Comparison of ENCODE assay signal across 17 mouse cellular contexts in genomic region chr5:76321249-76322196, GRCm38 (mm10). TPM values are rescaled to one million over a fixed set of nuclear protein-coding genes. Genes with fewer than 3 reads are reported as not detected.
DNase-seq lines count a peak whose midpoint lies in the region; ATAC-seq and TF ChIP-seq lines count a peak whose summit lies in the region.
"Had no signal": no experiment of that assay in that cellular context is flagged by ENCODE, and none has a peak within 500 bp of the region (broad histone marks: within the 10 kb centered on the region; RNA-seq: fewer than 3 reads in every experiment).

No protein-coding gene starts in this region.

- H3K4me2 ChIP-seq in intestine, embryonic 15.5 days (replicated peaks), result no peak overlapping the region
- H3K4me2 ChIP-seq in intestine, embryonic 16.5 days (ENCODE audit: low read depth, low read length), result no peak overlapping the region
- H3K4me2 ChIP-seq: embryonic facial prominence, embryonic 13.5 days; heart, embryonic 13.5 days; liver, embryonic 11.5 days had no signal

- in situ Hi-C loops in ES-E14 (cut with MboI; ENCODE audit: low sequenced_read_pairs in 2 of 2, unreplicated experiment in 2 of 2), result no loop called here

- no peak for TF ChIP-seq POLR2A in brain, embryonic 14.5 days (IDR thresholded peaks at IDR 0.05; ENCODE audit: borderline replicate concordance, extremely low read depth, insufficient read depth, insufficient read length, poor library complexity, severe bottlenecking)

- no peaks in the 10 kb centered on the region for H3K36me3 ChIP-seq in intestine, embryonic 15.5 days
- H3K36me3 ChIP-seq in intestine, embryonic 16.5 days (ENCODE audit: control insufficient read depth, insufficient read depth, low read length), result no peaks in the 10 kb centered on the region
- no peaks in the 10 kb centered on the region for H3K36me3 ChIP-seq in ES-E14 (ENCODE audit: control insufficient read depth, insufficient read depth, low read length, poor library complexity, severe bottlenecking)
- H3K36me3 ChIP-seq: embryonic facial prominence, embryonic 13.5 days; heart, embryonic 13.5 days had no signal

- H3K27me3 ChIP-seq in intestine, embryonic 15.5 days (replicated peaks), result no peaks in the 10 kb centered on the region
- no peaks in the 10 kb centered on the region for H3K27me3 ChIP-seq in intestine, embryonic 16.5 days (replicated peaks; ENCODE audit: control insufficient read depth, insufficient read depth, low read length)
- H3K27me3 ChIP-seq: embryonic facial prominence, embryonic 13.5 days; heart, embryonic 13.5 days had no signal

- TF ChIP-seq CTCF in brain, embryonic 14.5 days (IDR thresholded peaks at IDR 0.05; ENCODE audit: borderline replicate concordance, extremely low read depth, insufficient read depth, insufficient read length), result no peak

- H3K27ac ChIP-seq in intestine, embryonic 15.5 days, result no peak overlapping the region
- H3K27ac ChIP-seq in intestine, embryonic 16.5 days (ENCODE audit: low read length), result no peak overlapping the region
- peak overlapping the region; percentile 71 for H3K27ac ChIP-seq in ES-E14 (ENCODE audit: insufficient read depth, low read depth, low read length, poor library complexity, severe bottlenecking)
- H3K27ac ChIP-seq: embryonic facial prominence, embryonic 13.5 days; heart, embryonic 13.5 days; kidney, postnatal 0 days; left cerebral cortex, adult 2 months had no signal

- 0 out of 2 replicates have a peak, but pooled peaks have one; percentile 31 for ATAC-seq in intestine, embryonic 15.5 days
- ATAC-seq in intestine, embryonic 16.5 days, result no peak

- H3K9me3 ChIP-seq in intestine, embryonic 15.5 days, result no peaks in the 10 kb centered on the region
- no peaks in the 10 kb centered on the region for H3K9me3 ChIP-seq in intestine, embryonic 16.5 days (ENCODE audit: control insufficient read depth, low read length)
- H3K9me3 ChIP-seq in ES-E14 (ENCODE audit: control insufficient read depth, insufficient read depth, low read depth, low read length), result no peaks in the 10 kb centered on the region
- H3K9me3 ChIP-seq: embryonic facial prominence, embryonic 13.5 days; heart, embryonic 13.5 days had no signal

- H3K4me1 ChIP-seq in intestine, embryonic 15.5 days (replicated peaks), result no peaks in the 10 kb centered on the region
- no peaks in the 10 kb centered on the region for H3K4me1 ChIP-seq in intestine, embryonic 16.5 days (ENCODE audit: control insufficient read depth, insufficient read depth, low read length)
- peaks cover 4 to 13% of the 10 kb centered on the region in 2 experiments; a peak in 3 of 4 replicates for H3K4me1 ChIP-seq in ES-E14 (ENCODE audit: control insufficient read depth in 2 of 2, insufficient read depth in 2 of 2, low read length in 2 of 2, poor library complexity in 1 of 2)
- H3K4me1 ChIP-seq: heart, embryonic 13.5 days had no signal

- H3K4me3 ChIP-seq in intestine, embryonic 15.5 days (replicated peaks), result no peak overlapping the region
- no peak overlapping the region for H3K4me3 ChIP-seq in intestine, embryonic 16.5 days (ENCODE audit: low read length)
- H3K4me3 ChIP-seq in ES-E14 (ENCODE audit: insufficient read depth in 1 of 2, low read depth in 1 of 2, low read length in 2 of 2, poor library complexity in 1 of 2, severe bottlenecking in 1 of 2), result peak overlapping the region in 1 of 2 experiments; percentile 38; a peak in 1 of 4 replicates
- H3K4me3 ChIP-seq: embryonic facial prominence, embryonic 13.5 days; heart, embryonic 13.5 days; left cerebral cortex, adult 2 months had no signal

- DNase-seq in ES-E14 (ENCODE audit: low read depth, low spot score), result peak; percentile 83
- peak; percentile 22 for DNase-seq in brain, embryonic 14.5 days (ENCODE audit: low read depth)
- peak; percentile 9 for DNase-seq in lung, postnatal 10 days
- DNase-seq in right cerebral cortex, postnatal 4 days, result no peak
- no peak for DNase-seq in layer of hippocampus, adult 9-10 months (ENCODE audit: low spot score)
- no peak for DNase-seq in gastrocnemius, postnatal 25 days

- WGBS in intestine, embryonic 15.5 days, result 62% methylated on average over 11 of the region's 11 CpGs
- 51% methylated on average over 11 of the region's 11 CpGs for WGBS in intestine, embryonic 16.5 days

- H3K9ac ChIP-seq in intestine, embryonic 15.5 days, result no peak overlapping the region
- H3K9ac ChIP-seq in intestine, embryonic 16.5 days (ENCODE audit: low read depth, low read length), result no peak overlapping the region
- H3K9ac ChIP-seq in ES-E14 (ENCODE audit: insufficient read depth, low read depth, low read length, poor library complexity, severe bottlenecking), result no peak overlapping the region
- H3K9ac ChIP-seq: embryonic facial prominence, embryonic 13.5 days; heart, embryonic 13.5 days had no signal

TF ChIP-seq in ES-E14, 5 proteins besides CTCF, POLR2A, EP300 and RAD21:
- peak; percentile 47; the same call in 1 of the 2 replicates for TF ChIP-seq CHD2 (IDR thresholded peaks at IDR 0.05; ENCODE audit: low read depth, low read length)
- no peak; the same call in 1 of the 2 replicates for TF ChIP-seq HCFC1 (IDR thresholded peaks at IDR 0.05; ENCODE audit: borderline replicate concordance, insufficient read depth, low read length)

RNA-seq across cellular contexts. Expression of gene Pdcl2, which starts 9.4 kb away (rescaled TPM):
- not detected in 2 replicates for polyA plus RNA-seq in intestine, embryonic 15.5 days (2015; fragmentation: Nextera tagmentation; extraction: Ambion mirVana)
- polyA plus RNA-seq in intestine, embryonic 16.5 days (2015; fragmentation: Nextera tagmentation; extraction: Ambion mirVana), result not detected in 2 replicates
- total RNA-seq in ES-E14 (2012; rRNA removed), result 1.8 and 2.0 TPM in 2 replicates
- polyA plus RNA-seq in brain, embryonic 14.5 days (2012; rRNA removed), result not detected in 2 replicates
- not detected for total RNA-seq in gastrocnemius, postnatal 25 days (2021)
- total RNA-seq: adrenal gland, adult 18-20 months; left cerebral cortex, adult 2 months had no signal
- polyA plus RNA-seq: embryonic facial prominence, embryonic 13.5 days; heart, embryonic 13.5 days; kidney, postnatal 0 days; liver, embryonic 11.5 days; small intestine, adult 2 months; thymus, postnatal 0 days had no signal

RNA-seq across cellular contexts. Expression of gene Clock, which starts 16.9 kb away (rescaled TPM):
- 11.4 and 13.5 TPM in 2 replicates for polyA plus RNA-seq in intestine, embryonic 15.5 days (2015; fragmentation: Nextera tagmentation; extraction: Ambion mirVana)
- 10.5 and 10.9 TPM in 2 replicates for polyA plus RNA-seq in intestine, embryonic 16.5 days (2015; fragmentation: Nextera tagmentation; extraction: Ambion mirVana)
- 16.4 and 16.8 TPM in 2 replicates for total RNA-seq in ES-E14 (2012; rRNA removed)
- 13.6 and 16.3 TPM in 2 replicates for polyA plus RNA-seq in brain, embryonic 14.5 days (2012; rRNA removed)
- total RNA-seq in gastrocnemius, postnatal 25 days (2021), result 10 to 100 TPM; 12.7 to 22.8 TPM

RNA-seq across cellular contexts. Expression of gene Nmu, which starts 42.1 kb away (rescaled TPM):
- 0.29 TPM in 1 of 2 replicates, not detected in the other for polyA plus RNA-seq in intestine, embryonic 15.5 days (2015; fragmentation: Nextera tagmentation; extraction: Ambion mirVana)
- polyA plus RNA-seq in intestine, embryonic 16.5 days (2015; fragmentation: Nextera tagmentation; extraction: Ambion mirVana), result 0.27 and 0.34 TPM in 2 replicates
- total RNA-seq in ES-E14 (2012; rRNA removed), result 0.54 and 0.79 TPM in 2 replicates
- 0.21 TPM in 1 of 2 replicates, not detected in the other for polyA plus RNA-seq in brain, embryonic 14.5 days (2012; rRNA removed)
- total RNA-seq in gastrocnemius, postnatal 25 days (2021), result not detected
- total RNA-seq: adrenal gland, adult 18-20 months; left cerebral cortex, adult 2 months; monocyte, adult 5-6 weeks had no signal
- polyA plus RNA-seq: heart, embryonic 13.5 days; kidney, postnatal 0 days; liver, embryonic 11.5 days; thymus, postnatal 0 days had no signal

Comparison
In these comparisons a context has a peak if more than half of its experiments do, and no peak if none do; other contexts are left out.
1. DNase-seq: peak in ES-E14 (single experiment), brain, embryonic 14.5 days (single experiment) and lung, postnatal 10 days (single experiment); none in right cerebral cortex, postnatal 4 days (single experiment), layer of hippocampus, adult 9-10 months (single experiment) and gastrocnemius, postnatal 25 days (single experiment).